Mouse (Mus musculus): ENCODE results near the gene N4bp2. TPM values are rescaled to one million over a fixed set of nuclear protein-coding genes. Genes with fewer than 3 reads are reported as not detected.
A peak's percentile ranks its signal among the peaks of the same experiment; 100 is the strongest.

The N4bp2 gene
- total and polyA plus RNA-seq, 3 experiments = 2.4 to 11.1 (median 11.1) TPM

DNA sequence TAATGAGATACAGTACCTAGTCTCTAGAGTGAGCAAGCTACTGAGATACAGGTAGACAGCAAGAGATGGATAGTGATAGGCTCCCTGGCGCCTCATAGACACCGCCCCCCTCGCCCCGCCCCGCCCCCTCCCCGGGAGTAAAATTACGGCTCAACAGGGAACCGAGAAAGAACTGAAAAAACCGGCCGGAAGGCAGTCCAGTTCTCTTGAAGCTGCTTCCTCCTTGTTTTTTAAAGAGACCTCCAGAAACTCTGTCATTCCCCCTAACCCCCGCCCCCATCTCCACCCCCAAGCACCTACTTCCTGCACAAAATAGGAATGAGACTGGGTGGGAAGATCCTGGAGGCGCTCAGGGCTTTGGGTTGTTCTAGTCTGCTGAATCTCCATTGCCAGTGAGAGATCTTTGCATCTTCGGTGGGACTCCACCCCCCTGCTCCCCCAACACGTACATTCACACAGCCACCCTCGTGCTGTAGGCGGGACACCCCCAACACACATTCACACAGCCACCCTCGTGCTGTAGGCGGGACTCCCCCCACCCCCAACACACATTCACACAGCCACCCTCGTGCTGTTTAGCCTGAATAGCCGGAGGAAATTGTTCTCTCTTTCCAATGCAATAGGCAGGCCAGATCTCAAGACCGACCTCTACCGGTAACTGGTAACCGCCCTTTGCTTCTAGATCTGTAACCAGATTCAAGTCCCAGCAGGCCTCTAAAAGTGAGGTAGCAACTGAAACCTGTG is 38.8 kb upstream of the N4bp2 start:
- no peaks in the 10 kb centered on the region for H3K36me3 ChIP-seq (ENCODE audit: control insufficient read depth, insufficient read depth, low read length)
- H3K27me3 ChIP-seq (ENCODE audit: control insufficient read depth, insufficient read depth, low read length) = no peaks in the 10 kb centered on the region
- H3K9ac ChIP-seq (ENCODE audit: low read depth, low read length) = peak overlapping the region; percentile 75
- no peaks in the 10 kb centered on the region for H3K79me2 ChIP-seq (replicated peaks; ENCODE audit: control insufficient read depth, insufficient read depth, low read length)
- peaks cover 2% of the 10 kb centered on the region for H3K4me1 ChIP-seq (ENCODE audit: control insufficient read depth, insufficient read depth, low read length)
- WGBS = under 1% methylated on average over 23 of the region's 23 CpGs
- H3K4me3 ChIP-seq = peak overlapping the region; percentile 49
- intact Hi-C loops (cut with DNase I) = loop anchor here (1.0 kb wide), 1 partner anchor 40 kb away; no protein-coding TSS in a partner anchor
- TF ChIP-seq POLR2A (IDR thresholded peaks at IDR 0.05; ENCODE audit: insufficient read depth, low read depth, low read length) = peak; percentile 48; the same call in 1 of the 2 replicates
- TF ChIP-seq CTCF (IDR thresholded peaks at IDR 0.05) = peak; percentile 61
- no peak for TF ChIP-seq EP300 (IDR thresholded peaks at IDR 0.05; ENCODE audit: insufficient read depth, low read depth, low read length)
- peak overlapping the region; percentile 70 for H3K27ac ChIP-seq
- DNase-seq = peak; percentile 72 to 78

- Histone ChIP-seq H3K4me3 (no peak overlapping the region), H3K27me3 (ENCODE audit: control insufficient read depth, insufficient read depth, low read length) (no peaks in the 10 kb centered on the region), H3K4me1 (ENCODE audit: control insufficient read depth, insufficient read depth, low read length) (peaks cover 7% of the 10 kb centered on the region), H3K36me3 (ENCODE audit: control insufficient read depth, insufficient read depth, low read length) (peaks cover 4% of the 10 kb centered on the region), H3K27ac (peak overlapping the region; percentile 45), H3K9ac (ENCODE audit: low read depth, low read length) (peak overlapping the region; percentile 45; the same call in 1 of the 2 replicates), H3K79me2 (replicated peaks; ENCODE audit: control insufficient read depth, insufficient read depth, low read length) (no peaks in the 10 kb centered on the region)
- peak; percentile 53 to 72 for DNase-seq
- TF ChIP-seq EP300 (IDR thresholded peaks at IDR 0.05; ENCODE audit: insufficient read depth, low read depth, low read length) (peak; percentile 72), POLR2A (IDR thresholded peaks at IDR 0.05; ENCODE audit: insufficient read depth, low read depth, low read length) (no peak)
- intact Hi-C loops (cut with DNase I) = no loop called here
- 22% methylated on average over 9 of the region's 9 CpGs for WGBS
These were observed 31.9 kb upstream of the N4bp2 start for GRCm38 (mm10) chr5:65731173-65732007.

GRCm38 (mm10) chr5:65735601-65736000 is 27.7 kb upstream of the N4bp2 start:
- H3K36me3 ChIP-seq (ENCODE audit: control insufficient read depth, insufficient read depth, low read length) = peaks cover 4% of the 10 kb centered on the region
- H3K9ac ChIP-seq (ENCODE audit: low read depth, low read length) = no peak overlapping the region
- H3K79me2 ChIP-seq (replicated peaks; ENCODE audit: control insufficient read depth, insufficient read depth, low read length) = no peaks in the 10 kb centered on the region
- 50% methylated on average over 2 of the region's 2 CpGs for WGBS
- no peak for DNase-seq
- H3K27ac ChIP-seq = no peak overlapping the region
- no peak overlapping the region for H3K4me3 ChIP-seq
- no peaks in the 10 kb centered on the region for H3K27me3 ChIP-seq (ENCODE audit: control insufficient read depth, insufficient read depth, low read length)
- TF ChIP-seq EP300 (IDR thresholded peaks at IDR 0.05; ENCODE audit: insufficient read depth, low read depth, low read length) = no peak
- no peak for TF ChIP-seq POLR2A (IDR thresholded peaks at IDR 0.05; ENCODE audit: insufficient read depth, low read depth, low read length)
- TF ChIP-seq CTCF (IDR thresholded peaks at IDR 0.05) = no peak
- peaks cover 7% of the 10 kb centered on the region for H3K4me1 ChIP-seq (ENCODE audit: control insufficient read depth, insufficient read depth, low read length)
- intact Hi-C loops (cut with DNase I) = no loop called here

- H3K27ac ChIP-seq = no peak overlapping the region
- intact Hi-C loops (cut with DNase I) = no loop called here
These were observed 24.0 kb upstream of the N4bp2 start for GRCm38 (mm10) chr5:65739366-65739765.

DNA sequence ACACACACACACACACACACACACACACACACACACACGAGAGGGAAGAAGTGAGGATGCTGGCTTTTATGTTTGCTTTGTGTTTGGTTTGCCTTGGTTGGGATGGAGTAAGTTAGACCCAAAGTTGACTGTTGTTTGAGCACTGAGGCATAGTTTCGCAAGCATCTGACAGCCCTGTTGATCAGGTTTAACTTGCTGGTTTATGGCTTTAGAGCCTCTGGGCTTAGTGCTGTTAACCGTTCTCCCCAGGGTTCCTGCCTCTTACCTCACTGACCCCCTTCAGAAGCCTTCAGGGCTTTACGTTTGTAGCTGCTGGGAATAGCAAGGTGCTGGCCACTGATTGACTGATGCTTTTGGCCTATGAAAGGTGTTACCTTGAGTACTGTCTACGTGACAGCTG is 16.4 kb upstream of the N4bp2 start:
- TF ChIP-seq EP300 (IDR thresholded peaks at IDR 0.05; ENCODE audit: insufficient read depth, low read depth, low read length) = no peak
- intact Hi-C loops (cut with DNase I) = no loop called here
- H3K27me3 ChIP-seq (ENCODE audit: control insufficient read depth, insufficient read depth, low read length) = no peaks in the 10 kb centered on the region
- H3K4me3 ChIP-seq = no peak overlapping the region
- no peak overlapping the region for H3K9ac ChIP-seq (ENCODE audit: low read depth, low read length)
- H3K4me1 ChIP-seq (ENCODE audit: control insufficient read depth, insufficient read depth, low read length) = no peaks in the 10 kb centered on the region
- H3K36me3 ChIP-seq (ENCODE audit: control insufficient read depth, insufficient read depth, low read length) = no peaks in the 10 kb centered on the region
- DNase-seq = no peak
- WGBS = 88% methylated on average over 5 of the region's 5 CpGs
- no peak overlapping the region for H3K27ac ChIP-seq
- no peaks in the 10 kb centered on the region for H3K79me2 ChIP-seq (replicated peaks; ENCODE audit: control insufficient read depth, insufficient read depth, low read length)

More at GRCm38 (mm10) chr5:65739366-65739765, 24.0 kb upstream of the N4bp2 start:
- Histone ChIP-seq H3K36me3 (ENCODE audit: control insufficient read depth, insufficient read depth, low read length) (no peaks in the 10 kb centered on the region), H3K79me2 (replicated peaks; ENCODE audit: control insufficient read depth, insufficient read depth, low read length) (no peaks in the 10 kb centered on the region), H3K9ac (ENCODE audit: low read depth, low read length) (no peak overlapping the region), H3K4me1 (ENCODE audit: control insufficient read depth, insufficient read depth, low read length) (no peaks in the 10 kb centered on the region), H3K4me3 (no peak overlapping the region), H3K27me3 (ENCODE audit: control insufficient read depth, insufficient read depth, low read length) (no peaks in the 10 kb centered on the region)
- TF ChIP-seq EP300 (IDR thresholded peaks at IDR 0.05; ENCODE audit: insufficient read depth, low read depth, low read length) (no peak), CTCF (IDR thresholded peaks at IDR 0.05) (no peak), POLR2A (IDR thresholded peaks at IDR 0.05; ENCODE audit: insufficient read depth, low read depth, low read length) (no peak)
- WGBS = 79% methylated on average over 3 of the region's 3 CpGs
- no peak for DNase-seq

DNA sequence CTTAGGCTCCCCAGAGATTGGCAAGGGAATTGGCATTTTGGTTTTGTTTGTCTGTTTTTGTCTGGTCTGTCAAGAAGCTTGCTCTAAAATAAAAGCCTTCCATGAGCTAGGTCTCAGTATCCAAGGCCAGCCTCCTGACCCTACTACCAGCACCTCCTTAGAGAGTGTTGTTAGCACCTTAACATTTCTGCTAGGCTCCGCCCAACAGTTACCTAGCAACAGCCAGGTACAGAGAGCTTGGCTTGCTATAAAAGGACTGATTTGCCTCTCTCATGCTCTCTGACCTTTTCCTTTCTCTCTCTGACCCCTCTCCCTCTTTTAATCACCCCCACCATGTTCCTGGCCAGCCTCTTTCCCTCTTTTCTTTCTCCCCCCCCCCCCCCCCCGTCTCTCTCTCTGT is 14.9 kb upstream of the N4bp2 start:
- Histone ChIP-seq H3K36me3 (ENCODE audit: control insufficient read depth, insufficient read depth, low read length) (no peaks in the 10 kb centered on the region), H3K27ac (no peak overlapping the region), H3K4me1 (ENCODE audit: control insufficient read depth, insufficient read depth, low read length) (no peaks in the 10 kb centered on the region), H3K4me3 (no peak overlapping the region), H3K27me3 (ENCODE audit: control insufficient read depth, insufficient read depth, low read length) (no peaks in the 10 kb centered on the region), H3K9ac (ENCODE audit: low read depth, low read length) (no peak overlapping the region), H3K79me2 (replicated peaks; ENCODE audit: control insufficient read depth, insufficient read depth, low read length) (no peaks in the 10 kb centered on the region)
- TF ChIP-seq EP300 (IDR thresholded peaks at IDR 0.05; ENCODE audit: insufficient read depth, low read depth, low read length) (no peak), CTCF (IDR thresholded peaks at IDR 0.05) (no peak)
- no peak for DNase-seq
- intact Hi-C loops (cut with DNase I) = no loop called here
- 86% methylated on average over 2 of the region's 2 CpGs for WGBS
